Mouse (Mus musculus) myocyte (in vitro differentiated cells): Measurements from ENCODE around the gene Zfp398. TPM values are rescaled to one million over a fixed set of nuclear protein-coding genes. Genes with fewer than 3 reads are reported as not detected.

ENCODE experiments used
- H3K27me3 ChIP-seq: one replicate; pipeline ENCODE4 v1.6.1; 2011; ENCODE audit not compliant: control insufficient read depth, insufficient read depth, insufficient read length
- H3K36me3 ChIP-seq: one replicate; pipeline ENCODE4 v1.6.1; 2011; ENCODE audit not compliant: control insufficient read depth, insufficient read depth
- H3K4me2 ChIP-seq: one replicate; pipeline ENCODE4 v1.6.1; 2011; ENCODE audit warnings: low read depth, control low read depth
- H3K4me3 ChIP-seq: one replicate; pipeline ENCODE4 v1.5.1; 2011; ENCODE audit warnings: mild to moderate bottlenecking, control low read depth, moderate library complexity
- H3K79me2 ChIP-seq: one replicate; pipeline ENCODE4 v1.6.1; 2011; ENCODE audit not compliant: control insufficient read depth, insufficient read depth
- H3ac ChIP-seq: one replicate; pipeline ENCODE4 v1.6.1; 2011; ENCODE audit not compliant: control insufficient read depth, insufficient read length
- CEBPB ChIP-seq: IDR thresholded peaks from 2 replicates; pipeline ENCODE4 v1.6.1; 2011; ENCODE audit warnings: mild to moderate bottlenecking, moderate library complexity; ENCODE audit not compliant: poor library complexity, insufficient read depth, severe bottlenecking
- E2F4 ChIP-seq: IDR thresholded peaks from one replicate; pipeline ENCODE4 v1.6.1; 2011; ENCODE audit warnings: mild to moderate bottlenecking, control low read depth, moderate library complexity; ENCODE audit not compliant: insufficient read depth
- MAX ChIP-seq: IDR thresholded peaks from one replicate; pipeline ENCODE4 v1.6.1; 2011; ENCODE audit warnings: low read depth, mild to moderate bottlenecking, control low read depth
- MYOD1 ChIP-seq, 3 experiments: IDR thresholded peaks; one replicate each; pipeline ENCODE4 v1.6.1; 2011; ENCODE audit warnings: control low read depth in 2 of 3, low read depth in 2 of 3, mild to moderate bottlenecking in 2 of 3, moderate library complexity in 1 of 3; ENCODE audit not compliant: insufficient read length in 2 of 3, control insufficient read depth in 1 of 3
- MYOG ChIP-seq, 3 experiments: IDR thresholded peaks; one replicate each; pipeline ENCODE4 v1.6.1; 2011; ENCODE audit warnings: control low read depth in 2 of 3, low read depth in 2 of 3, mild to moderate bottlenecking in 2 of 3; ENCODE audit not compliant: insufficient read length in 2 of 3, control insufficient read depth in 1 of 3, insufficient read depth in 1 of 3
- POLR2A ChIP-seq: IDR thresholded peaks from one replicate; pipeline ENCODE4 v1.6.1; 2011; ENCODE audit warnings: low read depth, mild to moderate bottlenecking, control low read depth, moderate library complexity; ENCODE audit not compliant: insufficient read length
- POLR2AphosphoS2 ChIP-seq: IDR thresholded peaks from one replicate; pipeline ENCODE4 v1.6.1; 2011; ENCODE audit warnings: low read depth, control low read depth; ENCODE audit not compliant: insufficient read length
- REST ChIP-seq: IDR thresholded peaks from one replicate; pipeline ENCODE4 v1.6.1; 2011; ENCODE audit warnings: mild to moderate bottlenecking, control low read depth, moderate library complexity; ENCODE audit not compliant: insufficient read depth, insufficient read length
- SRF ChIP-seq: IDR thresholded peaks from one replicate; pipeline ENCODE4 v1.6.1; 2011; ENCODE audit warnings: low read depth; ENCODE audit not compliant: control insufficient read depth, insufficient read length
- TCF12 ChIP-seq: IDR thresholded peaks from one replicate; pipeline ENCODE4 v1.6.1; 2011; ENCODE audit warnings: mild to moderate bottlenecking, control low read depth; ENCODE audit not compliant: poor library complexity, insufficient read depth, severe bottlenecking
- TCF3 ChIP-seq: IDR thresholded peaks from one replicate; pipeline ENCODE4 v1.6.1; 2011; ENCODE audit warnings: low read depth, control low read depth; ENCODE audit not compliant: insufficient read length
- USF1 ChIP-seq: IDR thresholded peaks from one replicate; pipeline ENCODE4 v1.6.1; 2011; ENCODE audit warnings: low read depth, mild to moderate bottlenecking, control low read depth, moderate library complexity
- polyA plus RNA-seq: library from polyadenylated mRNA; unstranded; fragments of >200 nt; fragmentation: generic; extraction: Trizol; gene quantifications from one replicate; pipeline ENCODE4 v1.2.1, GENCODE M21; 2012; ENCODE audit warnings: missing spikeins

Gene Zfp398
- polyA plus RNA-seq, 1 experiment: 2.2 TPM

GRCm38 (mm10) chr6:47819626-47820325 is 15.7 kb upstream of the Zfp398 start:
- no peaks in the 10 kb centered on the region for H3K36me3 ChIP-seq
- H3K4me3 ChIP-seq: no peak overlapping the region
- no peak overlapping the region for H3ac ChIP-seq
- no peaks in the 10 kb centered on the region for H3K79me2 ChIP-seq
- no peaks in the 10 kb centered on the region for H3K27me3 ChIP-seq
- H3K4me2 ChIP-seq: no peak overlapping the region
- no peak for TF ChIP-seq MYOG (IDR thresholded peaks at IDR 0.05; ENCODE audit: control insufficient read depth in 1 of 3, insufficient read depth in 1 of 3, insufficient read length in 2 of 3, low read depth in 2 of 3)
- TF ChIP-seq TCF12: no peak
- TF ChIP-seq CEBPB: no peak
- no peak for TF ChIP-seq MAX
- no peak for TF ChIP-seq REST
- TF ChIP-seq TCF3: no peak
- no peak for TF ChIP-seq E2F4
- TF ChIP-seq SRF: no peak
- TF ChIP-seq POLR2A: no peak
- no peak for TF ChIP-seq MYOD1 (IDR thresholded peaks at IDR 0.05; ENCODE audit: control insufficient read depth in 1 of 3, insufficient read length in 2 of 3, low read depth in 2 of 3)
- TF ChIP-seq USF1: no peak
- TF ChIP-seq POLR2AphosphoS2: no peak

- H3K4me2 ChIP-seq: no peak overlapping the region
- no peaks in the 10 kb centered on the region for H3K36me3 ChIP-seq
- H3K79me2 ChIP-seq: no peaks in the 10 kb centered on the region
- H3K4me3 ChIP-seq: no peak overlapping the region
- TF ChIP-seq CEBPB: no peak
- no peak for TF ChIP-seq MYOG (IDR thresholded peaks at IDR 0.05; ENCODE audit: control insufficient read depth in 1 of 3, insufficient read depth in 1 of 3, insufficient read length in 2 of 3, low read depth in 2 of 3)
- no peak for TF ChIP-seq TCF12
- TF ChIP-seq MAX: no peak
- TF ChIP-seq SRF: no peak
- no peak for TF ChIP-seq POLR2AphosphoS2
- TF ChIP-seq REST: no peak
- no peak for TF ChIP-seq USF1
- TF ChIP-seq TCF3: no peak
- TF ChIP-seq MYOD1 (IDR thresholded peaks at IDR 0.05; ENCODE audit: control insufficient read depth in 1 of 3, insufficient read length in 2 of 3, low read depth in 2 of 3): no peak
- no peak for TF ChIP-seq POLR2A
- no peak for TF ChIP-seq E2F4
- H3K27me3 ChIP-seq: no peaks in the 10 kb centered on the region
- H3ac ChIP-seq: no peak overlapping the region
Observed at GRCm38 (mm10) chr6:47821236-47821635, 14.2 kb upstream of the Zfp398 start.

DNA sequence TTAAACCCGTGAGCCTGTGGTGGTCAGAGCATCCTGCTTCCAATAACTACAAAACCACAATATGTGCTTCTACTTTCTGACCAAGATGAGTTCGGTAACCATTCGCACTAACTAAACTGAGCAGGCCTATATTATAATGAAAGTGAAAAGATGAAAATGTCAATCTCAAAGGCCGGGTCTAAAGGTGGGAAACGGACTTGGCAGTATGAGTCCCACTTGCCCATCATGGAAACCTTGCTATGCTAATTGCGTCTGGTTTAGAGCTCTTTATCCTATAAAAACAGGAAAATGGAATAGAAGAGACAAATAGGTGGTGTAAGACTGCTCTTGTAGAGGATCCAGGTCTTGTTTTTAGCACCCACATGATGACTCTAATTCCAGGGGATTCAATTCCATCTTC is 13.7 kb upstream of the Zfp398 start:
- Histone ChIP-seq H3K79me2 (no peaks in the 10 kb centered on the region), H3ac (no peak overlapping the region), H3K36me3 (no peaks in the 10 kb centered on the region), H3K4me2 (no peak overlapping the region), H3K4me3 (no peak overlapping the region), H3K27me3 (no peaks in the 10 kb centered on the region)
- no peak for TF ChIP-seq POLR2AphosphoS2
- no peak for TF ChIP-seq REST
- TF ChIP-seq TCF12: no peak
- TF ChIP-seq POLR2A: no peak

DNA sequence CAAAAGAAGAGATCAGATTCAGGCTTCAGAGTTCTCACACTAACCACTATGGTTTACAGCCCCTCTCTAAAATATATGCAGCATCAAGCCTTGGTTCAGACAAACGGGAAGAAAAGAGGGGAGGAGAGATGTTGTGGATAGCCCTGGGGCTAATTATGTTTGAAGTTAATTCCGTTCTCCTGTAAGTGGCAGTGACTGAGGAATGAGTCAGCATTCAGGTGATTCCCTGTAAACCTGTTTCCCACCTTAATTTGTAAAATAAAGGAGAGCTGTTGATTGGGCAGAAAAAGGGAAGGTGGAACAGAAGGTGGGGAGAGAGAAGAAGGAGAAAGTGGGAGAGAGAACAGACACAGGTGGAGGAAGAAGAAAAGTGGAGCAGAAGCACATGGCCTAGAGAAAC is 11.2 kb upstream of the Zfp398 start:
- Histone ChIP-seq H3K4me2 (no peak overlapping the region), H3K27me3 (no peaks in the 10 kb centered on the region), H3ac (no peak overlapping the region), H3K4me3 (no peak overlapping the region), H3K36me3 (no peaks in the 10 kb centered on the region), H3K79me2 (no peaks in the 10 kb centered on the region)
- TF ChIP-seq MAX (no peak), SRF (no peak), MYOD1 (IDR thresholded peaks at IDR 0.05; ENCODE audit: control insufficient read depth in 1 of 3, insufficient read length in 2 of 3, low read depth in 2 of 3) (no peak), USF1 (no peak), REST (no peak), CEBPB (no peak), MYOG (IDR thresholded peaks at IDR 0.05; ENCODE audit: control insufficient read depth in 1 of 3, insufficient read depth in 1 of 3, insufficient read length in 2 of 3, low read depth in 2 of 3) (no peak), TCF3 (no peak), POLR2AphosphoS2 (no peak), POLR2A (no peak), E2F4 (no peak)

GRCm38 (mm10) chr6:47827462-47827861 is 8.0 kb upstream of the Zfp398 start:
- TF ChIP-seq MAX: no peak
- no peak for TF ChIP-seq CEBPB
- no peak for TF ChIP-seq POLR2AphosphoS2
- no peak for TF ChIP-seq SRF
- no peak for TF ChIP-seq MYOG (IDR thresholded peaks at IDR 0.05; ENCODE audit: control insufficient read depth in 1 of 3, insufficient read depth in 1 of 3, insufficient read length in 2 of 3, low read depth in 2 of 3)
- no peak for TF ChIP-seq POLR2A
- no peak for TF ChIP-seq E2F4
- TF ChIP-seq USF1: no peak
- TF ChIP-seq TCF3: no peak
- TF ChIP-seq TCF12: no peak
- no peak for TF ChIP-seq MYOD1 (IDR thresholded peaks at IDR 0.05; ENCODE audit: control insufficient read depth in 1 of 3, insufficient read length in 2 of 3, low read depth in 2 of 3)
- TF ChIP-seq REST: no peak
- Histone ChIP-seq H3K27me3 (no peaks in the 10 kb centered on the region), H3K36me3 (no peaks in the 10 kb centered on the region), H3K79me2 (no peaks in the 10 kb centered on the region), H3K4me3 (no peak overlapping the region), H3ac (no peak overlapping the region), H3K4me2 (no peak overlapping the region)
